Mouse (Mus musculus): ENCODE measurements around the gene Abi3bp. TPM values are rescaled to one million over a fixed set of nuclear protein-coding genes. Genes with fewer than 3 reads are reported as not detected.

Abi3bp gene
- polyA plus RNA-seq, 1 experiment = 0.79 TPM

DNA sequence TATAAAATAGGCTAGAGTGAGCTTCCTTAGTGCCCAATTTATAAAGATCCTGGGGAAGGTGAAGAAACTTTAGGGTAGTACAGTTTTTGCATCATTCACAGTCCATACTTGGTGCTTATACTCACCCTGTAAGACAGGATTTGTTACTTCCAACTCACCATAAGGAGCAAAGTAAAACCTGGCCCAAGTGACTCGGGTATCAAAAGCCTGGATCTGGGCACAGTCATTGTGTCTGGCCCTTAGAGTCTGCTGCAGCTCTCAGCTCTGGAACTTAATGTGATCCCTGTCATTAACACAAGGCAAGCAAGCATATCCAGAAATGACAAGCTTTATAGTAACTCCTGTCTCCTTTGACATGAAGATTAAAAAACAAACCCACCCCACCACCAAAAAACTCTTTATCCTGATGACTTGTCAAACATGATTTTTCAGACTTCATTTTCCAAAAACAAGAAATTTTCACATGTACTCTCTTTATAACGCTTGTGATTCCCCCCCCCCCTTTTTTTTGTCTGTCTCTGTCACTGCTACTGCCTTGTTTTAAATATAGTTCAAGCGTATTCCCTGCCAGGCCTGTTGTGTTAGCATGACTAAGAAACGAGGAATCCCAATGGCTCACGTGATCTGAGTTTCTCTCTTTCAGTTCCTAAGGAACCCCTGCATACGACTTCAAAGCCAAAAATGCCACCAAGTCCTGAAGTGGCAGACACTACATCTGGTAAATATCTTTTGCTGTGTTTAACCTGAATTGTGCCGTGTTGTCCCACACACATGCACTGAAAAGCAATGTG lies 168.9 kb downstream of the Abi3bp start:
- H3K4me3 ChIP-seq (ENCODE audit: control insufficient read depth, low read depth, low read length) = no peak overlapping the region
- H3K27me3 ChIP-seq (ENCODE audit: control insufficient read depth, insufficient read depth, low read length) = no peaks in the 10 kb centered on the region
- H3K4me1 ChIP-seq (ENCODE audit: control insufficient read depth, insufficient read depth, low read length) = no peaks in the 10 kb centered on the region
- H3K36me3 ChIP-seq (ENCODE audit: control insufficient read depth, insufficient read depth, low read length) = no peaks in the 10 kb centered on the region
- H3K27ac ChIP-seq (ENCODE audit: control insufficient read depth, insufficient read depth, low read depth, low read length) = no peak overlapping the region
- no peak for TF ChIP-seq CTCF (IDR thresholded peaks at IDR 0.05; ENCODE audit: control insufficient read depth, insufficient read depth, insufficient replicate concordance, low read depth, low read length)
- no peak for TF ChIP-seq POLR2A (IDR thresholded peaks at IDR 0.05; ENCODE audit: control insufficient read depth, low read depth, low read length)

DNA sequence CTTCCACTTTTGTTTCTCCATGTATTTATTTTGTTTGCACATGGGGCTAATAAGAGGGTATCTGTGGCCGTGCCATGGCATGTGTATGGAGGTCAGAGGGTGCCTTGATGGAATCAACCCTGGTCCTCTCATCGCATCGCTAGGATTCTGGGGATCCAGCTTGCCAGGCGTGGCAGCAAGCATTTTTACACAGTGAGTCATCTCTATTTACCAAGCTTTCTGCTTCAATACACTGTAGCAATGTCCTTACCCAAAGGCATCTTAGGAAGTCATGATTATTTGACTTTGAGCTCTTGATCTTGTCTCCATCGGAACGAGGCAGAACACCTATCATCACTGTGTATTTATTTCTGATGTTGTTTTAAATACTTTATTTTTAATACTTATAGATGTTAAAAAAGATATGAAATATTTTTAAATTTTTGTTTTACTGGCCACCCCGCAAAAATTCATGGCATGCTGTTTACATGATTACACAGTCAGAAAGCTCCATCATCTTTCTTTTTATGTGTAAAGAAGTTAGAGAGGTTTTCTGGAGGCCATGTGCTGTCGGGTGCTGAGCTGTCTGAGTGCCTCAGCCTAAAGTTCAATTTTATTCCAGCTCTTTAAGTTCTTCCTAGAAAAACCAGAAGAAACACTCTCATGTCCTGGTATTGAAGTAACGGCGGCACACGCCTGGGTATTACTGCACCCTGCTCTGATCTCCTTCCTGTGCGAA lies 177.7 kb downstream of the Abi3bp start:
- no peaks in the 10 kb centered on the region for H3K4me1 ChIP-seq (ENCODE audit: control insufficient read depth, insufficient read depth, low read length)
- no peaks in the 10 kb centered on the region for H3K36me3 ChIP-seq (ENCODE audit: control insufficient read depth, insufficient read depth, low read length)
- no peaks in the 10 kb centered on the region for H3K27me3 ChIP-seq (ENCODE audit: control insufficient read depth, insufficient read depth, low read length)
- TF ChIP-seq CTCF (IDR thresholded peaks at IDR 0.05; ENCODE audit: control insufficient read depth, insufficient read depth, insufficient replicate concordance, low read depth, low read length) (no peak), POLR2A (IDR thresholded peaks at IDR 0.05; ENCODE audit: control insufficient read depth, low read depth, low read length) (no peak)
- no peak overlapping the region for H3K27ac ChIP-seq (ENCODE audit: control insufficient read depth, insufficient read depth, low read depth, low read length)
- no peak overlapping the region for H3K4me3 ChIP-seq (ENCODE audit: control insufficient read depth, low read depth, low read length)

DNA sequence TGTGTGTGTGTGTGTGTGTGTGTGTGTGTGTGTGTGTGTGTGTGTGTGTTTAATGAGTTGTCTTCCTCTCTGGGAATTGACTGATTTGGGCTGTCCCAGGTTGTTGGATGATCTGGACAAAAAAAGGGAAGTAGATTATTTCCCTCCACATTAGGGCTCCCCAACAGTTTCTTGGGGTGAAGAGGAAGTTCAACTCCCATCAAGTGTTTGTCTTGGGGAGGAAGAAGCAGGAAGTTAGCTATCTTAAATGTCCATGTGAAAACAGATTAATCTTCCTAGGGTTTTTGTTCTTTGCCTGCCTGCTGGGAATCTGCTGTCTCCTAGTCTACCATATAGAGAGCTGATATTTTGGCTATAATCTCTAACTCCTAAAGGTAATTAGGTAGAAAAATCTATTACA lies 181.2 kb downstream of the Abi3bp start:
- TF ChIP-seq POLR2A (IDR thresholded peaks at IDR 0.05; ENCODE audit: control insufficient read depth, low read depth, low read length) (no peak), CTCF (IDR thresholded peaks at IDR 0.05; ENCODE audit: control insufficient read depth, insufficient read depth, insufficient replicate concordance, low read depth, low read length) (no peak)
- no peak overlapping the region for H3K4me3 ChIP-seq (ENCODE audit: control insufficient read depth, low read depth, low read length)
- H3K36me3 ChIP-seq (ENCODE audit: control insufficient read depth, insufficient read depth, low read length) = no peaks in the 10 kb centered on the region
- no peak overlapping the region for H3K27ac ChIP-seq (ENCODE audit: control insufficient read depth, insufficient read depth, low read depth, low read length)
- no peaks in the 10 kb centered on the region for H3K27me3 ChIP-seq (ENCODE audit: control insufficient read depth, insufficient read depth, low read length)
- H3K4me1 ChIP-seq (ENCODE audit: control insufficient read depth, insufficient read depth, low read length) = no peaks in the 10 kb centered on the region

DNA sequence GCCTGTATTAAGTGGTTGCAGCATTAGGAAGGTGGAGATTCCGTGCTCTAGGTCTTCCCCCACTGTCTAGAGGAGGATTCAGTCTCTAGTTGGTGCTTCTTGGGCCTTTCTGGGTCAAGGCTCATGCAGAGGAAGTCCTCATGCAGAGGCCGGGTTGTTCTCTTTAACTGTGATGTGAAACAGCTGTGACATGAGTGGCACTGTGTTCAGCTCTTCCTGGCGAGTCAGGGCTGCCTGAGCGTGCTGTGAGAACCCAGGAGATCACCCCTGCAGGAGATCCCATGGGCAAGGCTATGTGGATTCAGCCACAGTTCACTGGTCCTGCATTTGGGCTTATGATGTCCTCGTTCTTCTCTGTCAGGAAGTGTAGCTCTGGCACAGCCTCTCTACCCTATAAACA lies 191.8 kb downstream of the Abi3bp start:
- H3K27ac ChIP-seq (ENCODE audit: control insufficient read depth, insufficient read depth, low read depth, low read length) = no peak overlapping the region
- TF ChIP-seq POLR2A (IDR thresholded peaks at IDR 0.05; ENCODE audit: control insufficient read depth, low read depth, low read length) (no peak), CTCF (IDR thresholded peaks at IDR 0.05; ENCODE audit: control insufficient read depth, insufficient read depth, insufficient replicate concordance, low read depth, low read length) (no peak)
- no peak overlapping the region for H3K4me3 ChIP-seq (ENCODE audit: control insufficient read depth, low read depth, low read length)
- H3K4me1 ChIP-seq (ENCODE audit: control insufficient read depth, insufficient read depth, low read length) = no peaks in the 10 kb centered on the region
- H3K27me3 ChIP-seq (ENCODE audit: control insufficient read depth, insufficient read depth, low read length) = no peaks in the 10 kb centered on the region
- H3K36me3 ChIP-seq (ENCODE audit: control insufficient read depth, insufficient read depth, low read length) = no peaks in the 10 kb centered on the region

DNA sequence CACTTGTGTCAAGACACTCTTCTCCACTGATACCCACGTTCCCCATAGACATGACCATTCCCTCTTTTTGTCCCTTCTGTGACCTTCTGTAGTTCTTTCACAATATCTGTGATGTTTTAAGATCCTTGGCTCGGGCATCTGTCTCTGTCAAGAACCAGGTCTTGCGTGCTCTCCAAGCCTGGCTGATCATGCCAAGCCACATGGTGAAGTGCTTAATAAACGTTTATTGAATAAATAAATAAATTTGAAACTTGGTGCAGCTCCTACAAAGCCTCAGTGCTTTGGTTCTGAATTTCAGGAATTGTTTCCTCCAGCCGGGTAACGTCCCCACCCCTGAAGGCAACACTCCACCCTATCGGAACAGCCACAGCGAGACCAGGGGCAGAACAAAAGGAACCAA lies 193.3 kb downstream of the Abi3bp start:
- H3K27me3 ChIP-seq (ENCODE audit: control insufficient read depth, insufficient read depth, low read length) = no peaks in the 10 kb centered on the region
- H3K27ac ChIP-seq (ENCODE audit: control insufficient read depth, insufficient read depth, low read depth, low read length) = no peak overlapping the region
- H3K4me3 ChIP-seq (ENCODE audit: control insufficient read depth, low read depth, low read length) = no peak overlapping the region
- no peaks in the 10 kb centered on the region for H3K4me1 ChIP-seq (ENCODE audit: control insufficient read depth, insufficient read depth, low read length)
- TF ChIP-seq CTCF (IDR thresholded peaks at IDR 0.05; ENCODE audit: control insufficient read depth, insufficient read depth, insufficient replicate concordance, low read depth, low read length) = no peak
- TF ChIP-seq POLR2A (IDR thresholded peaks at IDR 0.05; ENCODE audit: control insufficient read depth, low read depth, low read length) = no peak
- no peaks in the 10 kb centered on the region for H3K36me3 ChIP-seq (ENCODE audit: control insufficient read depth, insufficient read depth, low read length)

DNA sequence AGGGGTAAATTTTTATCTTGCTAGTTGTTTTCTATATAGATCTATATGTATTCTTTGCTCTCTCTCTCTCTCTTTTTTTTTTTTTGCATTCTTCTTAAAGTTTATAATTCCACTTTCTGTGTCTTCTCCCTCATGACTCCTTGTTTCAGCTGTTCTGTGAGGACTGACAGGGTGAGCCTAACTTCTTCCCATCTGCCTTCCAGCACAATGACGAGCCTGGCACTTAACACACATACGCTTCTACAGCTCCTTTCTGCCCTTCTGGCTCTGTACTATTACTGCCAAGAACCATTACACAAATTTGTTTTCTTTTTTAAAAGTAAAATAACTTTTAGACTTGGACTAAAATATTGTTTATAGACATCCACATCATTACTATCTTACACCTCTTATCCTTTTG lies 195.7 kb downstream of the Abi3bp start:
- no peaks in the 10 kb centered on the region for H3K4me1 ChIP-seq (ENCODE audit: control insufficient read depth, insufficient read depth, low read length)
- TF ChIP-seq POLR2A (IDR thresholded peaks at IDR 0.05; ENCODE audit: control insufficient read depth, low read depth, low read length) (no peak), CTCF (IDR thresholded peaks at IDR 0.05; ENCODE audit: control insufficient read depth, insufficient read depth, insufficient replicate concordance, low read depth, low read length) (no peak)
- H3K36me3 ChIP-seq (ENCODE audit: control insufficient read depth, insufficient read depth, low read length) = no peaks in the 10 kb centered on the region
- no peaks in the 10 kb centered on the region for H3K27me3 ChIP-seq (ENCODE audit: control insufficient read depth, insufficient read depth, low read length)
- no peak overlapping the region for H3K4me3 ChIP-seq (ENCODE audit: control insufficient read depth, low read depth, low read length)
- H3K27ac ChIP-seq (ENCODE audit: control insufficient read depth, insufficient read depth, low read depth, low read length) = no peak overlapping the region

DNA sequence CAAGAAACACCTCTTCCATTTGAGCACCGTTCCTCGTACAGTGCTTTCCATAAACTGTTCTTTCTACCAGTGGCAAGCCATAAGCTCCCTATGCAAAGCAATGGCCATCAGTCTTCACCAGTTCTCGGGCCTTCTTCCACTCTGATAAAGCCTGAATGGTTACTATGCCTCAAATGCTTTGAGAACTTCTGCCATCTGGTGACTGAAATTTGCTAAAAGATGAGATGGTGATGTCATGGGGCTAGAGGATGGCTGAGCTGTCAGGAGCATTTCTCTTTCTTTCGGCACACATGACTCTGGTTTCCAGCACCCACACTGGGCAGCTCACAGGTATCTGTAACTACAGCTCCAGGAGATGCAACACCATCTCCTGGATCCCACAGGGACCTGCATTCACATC lies 199.5 kb downstream of the Abi3bp start:
- Histone ChIP-seq H3K4me1 (ENCODE audit: control insufficient read depth, insufficient read depth, low read length) (no peaks in the 10 kb centered on the region), H3K27me3 (ENCODE audit: control insufficient read depth, insufficient read depth, low read length) (no peaks in the 10 kb centered on the region), H3K27ac (ENCODE audit: control insufficient read depth, insufficient read depth, low read depth, low read length) (no peak overlapping the region), H3K36me3 (ENCODE audit: control insufficient read depth, insufficient read depth, low read length) (no peaks in the 10 kb centered on the region), H3K4me3 (ENCODE audit: control insufficient read depth, low read depth, low read length) (no peak overlapping the region)
- TF ChIP-seq POLR2A (IDR thresholded peaks at IDR 0.05; ENCODE audit: control insufficient read depth, low read depth, low read length) = no peak
- TF ChIP-seq CTCF (IDR thresholded peaks at IDR 0.05; ENCODE audit: control insufficient read depth, insufficient read depth, insufficient replicate concordance, low read depth, low read length) = no peak

Measured in testis, adult 2 months (tissue).